Mouse (Mus musculus): ENCODE measurements at regions not wholly inside any gene's neighbourhood (a gene's known extent, or its start where the extent isn't known, plus 50 kb on each side); places are given as distances from the start of the nearest gene placed in this dataset.

DNA sequence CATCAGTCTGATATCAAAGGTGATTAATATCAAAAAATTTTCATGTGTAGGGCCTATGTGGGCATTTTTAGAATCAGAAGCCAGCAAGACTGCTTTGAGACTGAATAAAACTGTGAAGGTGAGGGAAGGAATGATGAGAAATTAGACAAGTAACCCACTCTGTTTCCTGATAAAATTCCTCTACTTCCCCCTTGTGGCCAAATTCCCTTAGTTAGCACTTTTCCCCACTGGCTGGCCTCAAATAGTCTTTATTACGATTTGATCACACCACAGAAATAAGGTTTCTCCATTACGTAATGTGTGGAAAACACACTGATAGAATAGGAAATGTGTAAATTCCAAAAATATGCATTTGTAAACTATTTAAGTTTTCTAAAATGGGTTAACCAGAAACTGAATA is 137.4 kb upstream of the Smc2 start:
- TF ChIP-seq EP300 (IDR thresholded peaks at IDR 0.05; ENCODE audit: insufficient read depth, low read depth, low read length) (no peak), CTCF (IDR thresholded peaks at IDR 0.05; ENCODE audit: low read depth, low read length) (no peak), POLR2A (IDR thresholded peaks at IDR 0.05; ENCODE audit: insufficient read depth, low read length) (no peak)

Data from ES-Bruce4 (cell line).